Mouse (Mus musculus) hindbrain, postnatal 0 days (tissue): ENCODE measurements at regions not wholly inside any gene's neighbourhood (a gene's known extent, or its start where the extent isn't known, plus 50 kb on each side); places are given as distances from the start of the nearest gene placed in this dataset.

Experiments
- ATAC-seq: fragments of 200-750 bp; cut with Nextera tagmentation; 2 replicates; pipeline ENCODE4 v1.8.0; 2017; ENCODE audit warnings: mild to moderate bottlenecking, moderate TSS enrichment, moderate library complexity
- DNase-seq: peaks from one replicate; pipeline ENCODE4 v3.0.0-alpha.2; 2015; ENCODE audit warnings: low spot score
- H3K27ac ChIP-seq: fragments of 300-500 bp; sonication (generic); 2 replicates; pipeline ENCODE4 v1.5.1; 2014; ENCODE audit warnings: mild to moderate bottlenecking
- H3K27me3 ChIP-seq: fragments of 300-500 bp; sonication (generic); 2 replicates; pipeline ENCODE4 v1.6.1; 2014; ENCODE audit warnings: low read length, mixed read lengths; ENCODE audit not compliant: insufficient read depth
- H3K36me3 ChIP-seq: fragments of 300-500 bp; sonication (generic); 2 replicates; pipeline ENCODE4 v1.6.1; 2014; ENCODE audit warnings: low read length, mixed read lengths; ENCODE audit not compliant: insufficient read depth
- H3K4me1 ChIP-seq: fragments of 300-500 bp; sonication (generic); 2 replicates; pipeline ENCODE4 v1.6.1; 2014; ENCODE audit warnings: antibody characterized with exemption, low read length, mixed read lengths; ENCODE audit not compliant: insufficient read depth
- H3K4me2 ChIP-seq: fragments of 300-500 bp; sonication (generic); 2 replicates; pipeline ENCODE4 v1.6.1; 2014; ENCODE audit warnings: low read depth, mild to moderate bottlenecking, low read length, moderate library complexity, mixed read lengths
- H3K4me3 ChIP-seq: fragments of 300-500 bp; sonication (generic); 2 replicates; pipeline ENCODE4 v1.5.1; 2014; ENCODE audit warnings: low read length
- H3K9ac ChIP-seq: fragments of 300-500 bp; sonication (generic); replicated peaks from 2 replicates; pipeline ENCODE4 v1.6.1; 2014; ENCODE audit warnings: mild to moderate bottlenecking, low read length, moderate library complexity, mixed read lengths
- H3K9me3 ChIP-seq: fragments of 300-500 bp; sonication (generic); 2 replicates; pipeline ENCODE4 v1.6.1; 2016; ENCODE audit warnings: low read length, mixed read lengths
- CTCF ChIP-seq: IDR thresholded peaks from 2 replicates; pipeline ENCODE4 v1.5.1; 2016; ENCODE audit warnings: antibody characterized with exemption, control low read depth, low read depth
- WGBS: fragments of 180-500 bp; shearing (Covaris S2); extraction: QIAGEN DNeasy Blood & Tissue Kit; methylation state at CpG from one replicate; pipeline ENCODE4 v1.1.7; 2014; 5-methylcytosine and 5-hydroxymethylcytosine counted together

GRCm38 (mm10) chr2:101015353-101015752 is 609.2 kb upstream of the Rag2 start:
- Histone ChIP-seq H3K36me3 (no peaks in the 10 kb centered on the region), H3K9me3 (no peaks in the 10 kb centered on the region; the same call in 1 of the 2 replicates), H3K27ac (no peak overlapping the region), H3K4me2 (no peak overlapping the region), H3K4me3 (no peak overlapping the region), H3K4me1 (no peaks in the 10 kb centered on the region), H3K9ac (no peak overlapping the region), H3K27me3 (no peaks in the 10 kb centered on the region)
- DNase-seq (no peak), ATAC-seq (no peak)
- WGBS, result 100% methylated on average over 3 of the region's 3 CpGs
- no peak for TF ChIP-seq CTCF

GRCm38 (mm10) chr2:101019384-101019783 is 605.1 kb upstream of the Rag2 start:
- no peaks in the 10 kb centered on the region for H3K36me3 ChIP-seq
- H3K27ac ChIP-seq, result no peak overlapping the region
- no peak overlapping the region for H3K4me3 ChIP-seq
- DNase-seq (no peak), ATAC-seq (no peak)
- no peaks in the 10 kb centered on the region for H3K27me3 ChIP-seq
- H3K4me2 ChIP-seq, result no peak overlapping the region
- H3K9me3 ChIP-seq, result no peaks in the 10 kb centered on the region; the same call in 1 of the 2 replicates
- H3K9ac ChIP-seq, result no peak overlapping the region
- no peaks in the 10 kb centered on the region for H3K4me1 ChIP-seq
- 98% methylated on average over 2 of the region's 2 CpGs for WGBS
- no peak for TF ChIP-seq CTCF

GRCm38 (mm10) chr2:101021515-101021914 is 603.0 kb upstream of the Rag2 start:
- no peak overlapping the region for H3K9ac ChIP-seq
- no peak overlapping the region for H3K4me3 ChIP-seq
- peak; percentile 46 for DNase-seq
- 65% methylated on average over 2 of the region's 2 CpGs for WGBS
- no peaks in the 10 kb centered on the region; the same call in 1 of the 2 replicates for H3K9me3 ChIP-seq
- ATAC-seq, result peak; percentile 74
- H3K4me2 ChIP-seq, result no peak overlapping the region
- no peaks in the 10 kb centered on the region for H3K27me3 ChIP-seq
- no peak for TF ChIP-seq CTCF
- H3K4me1 ChIP-seq, result no peaks in the 10 kb centered on the region
- H3K36me3 ChIP-seq, result no peaks in the 10 kb centered on the region
- no peak overlapping the region for H3K27ac ChIP-seq

GRCm38 (mm10) chr2:101043050-101043449 is 581.5 kb upstream of the Rag2 start:
- H3K36me3 ChIP-seq, result no peaks in the 10 kb centered on the region
- no peak for ATAC-seq
- no peak overlapping the region for H3K4me2 ChIP-seq
- DNase-seq, result no peak
- 81% methylated on average over 3 of the region's 3 CpGs for WGBS
- H3K27me3 ChIP-seq, result no peaks in the 10 kb centered on the region
- H3K4me1 ChIP-seq, result no peaks in the 10 kb centered on the region
- no peak overlapping the region for H3K27ac ChIP-seq
- no peaks in the 10 kb centered on the region for H3K9me3 ChIP-seq
- no peak overlapping the region for H3K4me3 ChIP-seq
- no peak overlapping the region for H3K9ac ChIP-seq
- no peak for TF ChIP-seq CTCF

GRCm38 (mm10) chr2:101062939-101063338 is 561.6 kb upstream of the Rag2 start:
- Histone ChIP-seq H3K27ac (no peak overlapping the region), H3K4me2 (no peak overlapping the region), H3K9ac (no peak overlapping the region), H3K27me3 (no peaks in the 10 kb centered on the region), H3K4me3 (no peak overlapping the region), H3K36me3 (no peaks in the 10 kb centered on the region), H3K4me1 (no peaks in the 10 kb centered on the region), H3K9me3 (no peaks in the 10 kb centered on the region)
- ATAC-seq (no peak), DNase-seq (no peak)
- WGBS, result 63% methylated on average over 4 of the region's 4 CpGs
- TF ChIP-seq CTCF, result no peak

- Histone ChIP-seq H3K27me3 (no peaks in the 10 kb centered on the region), H3K9ac (no peak overlapping the region), H3K9me3 (no peaks in the 10 kb centered on the region), H3K4me2 (no peak overlapping the region), H3K27ac (no peak overlapping the region), H3K4me1 (no peaks in the 10 kb centered on the region), H3K36me3 (no peaks in the 10 kb centered on the region), H3K4me3 (no peak overlapping the region)
- ATAC-seq (no peak), DNase-seq (no peak)
- no peak for TF ChIP-seq CTCF
Observed at GRCm38 (mm10) chr2:101074990-101075389, 549.5 kb upstream of the Rag2 start.

GRCm38 (mm10) chr2:101080231-101080630 is 544.3 kb upstream of the Rag2 start:
- WGBS, result 57% methylated on average over 1 of the region's 1 CpGs
- Histone ChIP-seq H3K27me3 (no peaks in the 10 kb centered on the region), H3K36me3 (no peaks in the 10 kb centered on the region), H3K4me1 (no peaks in the 10 kb centered on the region), H3K27ac (no peak overlapping the region), H3K9me3 (no peaks in the 10 kb centered on the region), H3K9ac (no peak overlapping the region), H3K4me2 (no peak overlapping the region), H3K4me3 (no peak overlapping the region)
- no peak for TF ChIP-seq CTCF
- DNase-seq, result peak; percentile 58
- ATAC-seq, result no peak
